Mouse (Mus musculus) c-Kit-positive CD71-positive TER-119-negative erythroid progenitor cells, embryonic 14.5 days (primary cell): Measurements from ENCODE around the gene Ssc4d.

Experiments used
- DNase-seq: peaks from one replicate; pipeline ENCODE4 v3.0.0-alpha.2; 2013; ENCODE audit warnings: low read depth

The Ssc4d gene

DNA sequence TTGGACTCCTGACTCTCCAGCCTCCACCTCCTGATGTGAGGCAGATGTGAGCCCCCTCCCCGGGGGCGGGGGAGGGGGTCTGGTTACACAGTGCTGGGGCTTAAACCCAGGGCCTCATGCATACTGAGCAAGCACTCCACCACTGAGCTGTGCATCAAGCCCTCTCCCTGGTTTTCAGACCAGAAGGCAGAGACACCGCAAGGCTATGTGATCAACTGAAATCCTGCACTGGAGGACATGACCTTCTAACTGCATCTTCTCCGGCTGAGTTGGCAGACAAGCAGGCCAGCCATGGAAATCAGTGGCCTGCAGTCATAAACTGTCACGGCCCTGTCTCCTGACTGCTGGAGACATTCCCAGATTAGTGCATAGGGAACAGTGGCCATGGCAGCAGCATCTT lies 33.7 kb downstream of the Ssc4d start:
- no peak for DNase-seq

GRCm38 (mm10) chr5:135935641-135936190 lies 38.6 kb downstream of the Ssc4d start:
- DNase-seq, result no peak

DNA sequence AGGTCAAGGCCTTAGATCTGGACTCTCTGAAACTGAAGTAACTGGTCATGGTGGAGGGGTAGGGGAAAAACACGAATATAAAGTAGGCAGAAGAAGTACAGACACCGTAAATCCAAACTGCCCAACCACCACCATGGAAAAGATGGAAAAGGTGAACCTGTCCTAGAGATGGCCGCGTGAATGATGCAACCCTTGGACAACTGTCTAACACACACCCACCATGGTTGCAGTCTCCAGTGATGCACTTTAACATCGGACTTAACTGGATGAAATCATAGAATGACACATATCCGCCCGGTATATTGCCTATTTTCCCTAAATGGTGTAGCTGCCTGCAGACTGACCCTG lies 39.2 kb downstream of the Ssc4d start:
- no peak for DNase-seq

DNA sequence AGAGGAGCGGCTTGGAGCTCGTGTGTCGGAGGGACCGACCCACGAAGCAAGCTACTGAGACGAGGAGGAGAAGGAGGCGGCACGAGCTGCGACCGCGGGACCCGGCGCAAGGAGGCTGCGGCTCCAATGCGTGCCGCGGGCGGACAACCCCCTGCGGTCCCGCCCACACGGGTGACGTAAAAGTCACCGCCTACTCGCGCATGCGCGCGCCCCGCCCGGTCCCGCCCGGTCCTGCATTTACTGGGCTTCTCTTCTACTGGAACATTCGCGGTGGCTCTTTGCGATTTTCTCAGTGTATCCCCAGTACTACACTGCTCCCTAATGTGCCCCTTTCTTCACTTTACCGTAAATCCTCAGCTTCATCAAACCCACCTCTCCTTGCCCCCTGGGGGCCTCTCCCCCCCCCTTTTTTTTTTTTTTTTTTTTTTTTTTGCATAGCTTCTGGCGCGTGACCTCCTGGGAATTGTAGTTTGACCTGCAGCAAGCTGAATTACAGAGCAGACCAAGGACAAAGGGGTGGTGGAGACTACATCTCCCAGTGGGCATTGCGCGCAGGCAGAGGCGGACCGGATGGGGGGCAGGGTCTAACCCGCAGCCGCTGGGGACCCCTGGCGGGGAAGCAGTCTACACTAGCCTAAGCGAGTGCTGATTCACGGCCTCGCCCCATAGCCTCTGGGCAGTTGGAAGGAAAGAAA lies 39.7 kb downstream of the Ssc4d start, which contains the start of gene Ywhag:
TSS of gene Ywhag (minus strand) at position 136 of the 695 bp plus-strand sequence.
- DNase-seq, result peak; percentile 86

- no peak for DNase-seq
Observed at GRCm38 (mm10) chr5:135933900-135934441, 40.4 kb downstream of the Ssc4d start.

GRCm38 (mm10) chr5:135933222-135933899 lies 41.0 kb downstream of the Ssc4d start:
- DNase-seq, result no peak

DNA sequence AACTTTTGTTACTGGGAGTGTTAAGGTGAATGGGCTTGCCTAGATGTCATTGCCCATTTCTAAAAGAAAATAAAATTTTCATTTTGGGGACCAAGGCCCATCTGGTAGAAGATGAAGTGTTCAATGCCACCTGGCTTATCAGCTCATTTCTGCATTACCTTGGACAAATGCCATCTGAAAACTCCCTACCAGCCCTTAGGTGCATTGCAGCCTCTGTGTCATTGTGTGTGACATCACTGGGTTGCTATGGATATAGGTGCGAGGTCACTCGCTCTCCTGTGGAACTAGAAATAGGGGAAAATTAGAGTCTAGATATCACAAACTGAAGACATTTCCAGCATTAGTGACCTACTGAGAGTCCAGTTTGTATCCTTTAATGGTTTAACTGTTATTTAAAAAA lies 42.0 kb downstream of the Ssc4d start:
- no peak for DNase-seq

- no peak for DNase-seq
Observed at GRCm38 (mm10) chr5:135931526-135931925, 42.8 kb downstream of the Ssc4d start.

GRCm38 (mm10) chr5:135929685-135930424 lies 44.5 kb downstream of the Ssc4d start:
- DNase-seq, result no peak

DNA sequence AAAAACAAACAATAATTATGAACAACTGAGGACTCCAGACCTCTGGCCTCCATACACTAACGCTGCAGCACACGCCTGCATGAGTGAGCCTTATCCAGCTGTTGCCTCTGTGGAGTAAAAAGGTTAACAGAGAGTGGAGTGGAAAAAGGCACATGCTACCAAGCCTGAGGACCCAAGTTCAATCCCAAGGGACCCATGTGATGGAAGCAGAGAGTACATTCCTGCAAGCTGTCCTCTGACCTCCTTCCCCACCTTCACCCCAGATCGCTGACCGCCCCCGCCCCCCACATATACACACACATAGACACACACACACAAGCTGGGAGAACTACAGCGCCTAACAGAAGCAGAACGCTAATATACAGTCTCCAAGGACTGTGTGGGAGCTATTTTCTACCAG lies 50.4 kb downstream of the Ssc4d start:
- DNase-seq, result no peak

DNA sequence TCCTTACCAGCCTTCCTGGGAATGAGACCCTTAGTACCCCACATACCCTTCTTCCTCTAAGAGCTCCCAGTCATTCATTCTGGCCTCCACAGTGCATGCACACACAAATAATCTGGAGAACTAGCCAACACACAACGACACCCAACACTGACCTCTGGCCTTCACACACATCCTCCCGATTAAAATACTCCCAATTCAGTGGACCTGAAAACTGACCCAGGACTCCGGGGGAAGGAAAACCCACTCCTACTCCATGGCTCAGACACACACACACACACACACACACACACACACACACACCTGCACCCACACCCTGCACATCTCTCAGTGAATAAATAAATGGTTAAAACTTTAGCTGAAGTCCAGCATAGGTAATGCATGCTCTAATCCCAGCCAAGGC lies 54.4 kb downstream of the Ssc4d start:
- no peak for DNase-seq

- no peak for DNase-seq
Observed at GRCm38 (mm10) chr5:135918593-135918992, 55.7 kb downstream of the Ssc4d start.

- DNase-seq, result no peak
Observed at GRCm38 (mm10) chr5:135918059-135918437, 56.3 kb downstream of the Ssc4d start.

- DNase-seq, result no peak
Observed at GRCm38 (mm10) chr5:135917327-135918058, 56.8 kb downstream of the Ssc4d start.

DNA sequence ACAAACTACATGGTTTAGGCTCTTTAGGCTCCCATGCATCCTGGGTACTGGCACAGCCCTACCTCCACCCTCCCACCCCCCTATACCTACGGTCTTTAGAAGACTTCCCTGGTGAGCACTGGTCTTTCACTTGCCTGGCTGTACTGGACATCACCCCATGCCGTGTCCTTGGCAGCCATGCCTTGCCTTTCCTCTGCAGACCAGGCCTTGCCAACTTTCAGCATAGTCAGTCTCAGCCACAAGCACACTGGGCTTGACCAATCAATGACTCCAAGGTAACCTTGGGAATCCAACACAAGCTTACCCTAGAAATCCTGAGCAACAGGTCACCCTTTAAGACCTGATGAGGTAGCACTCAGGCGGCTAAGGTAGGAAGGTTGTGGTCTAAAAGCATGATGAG lies 57.7 kb downstream of the Ssc4d start:
- no peak for DNase-seq

DNA sequence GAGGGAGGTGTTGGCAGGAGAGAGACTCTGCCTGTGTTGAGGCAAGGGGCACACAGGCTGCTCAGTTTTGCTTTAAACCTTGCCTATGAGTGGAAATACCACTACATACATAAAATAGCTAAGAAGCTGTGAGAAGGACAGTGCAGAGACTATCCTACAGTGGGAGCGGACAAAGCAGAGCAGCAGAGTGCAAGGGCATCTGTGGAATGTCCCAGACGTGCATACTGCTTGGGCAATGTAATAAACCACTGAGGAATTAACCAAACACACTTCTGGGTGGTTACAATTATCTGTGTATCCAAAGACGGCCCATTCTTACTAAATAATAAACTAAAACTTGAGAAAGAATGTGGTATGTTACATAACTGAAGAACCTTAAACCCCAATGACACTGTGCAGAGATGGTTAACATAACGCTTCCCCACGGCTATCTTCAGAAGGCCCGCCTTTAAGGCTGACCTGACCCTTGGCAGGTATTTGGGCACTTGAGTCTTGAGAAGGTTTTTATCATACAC lies 58.2 kb downstream of the Ssc4d start:
- no peak for DNase-seq

- no peak for DNase-seq
Observed at GRCm38 (mm10) chr5:135914156-135914555, 60.2 kb downstream of the Ssc4d start.

DNA sequence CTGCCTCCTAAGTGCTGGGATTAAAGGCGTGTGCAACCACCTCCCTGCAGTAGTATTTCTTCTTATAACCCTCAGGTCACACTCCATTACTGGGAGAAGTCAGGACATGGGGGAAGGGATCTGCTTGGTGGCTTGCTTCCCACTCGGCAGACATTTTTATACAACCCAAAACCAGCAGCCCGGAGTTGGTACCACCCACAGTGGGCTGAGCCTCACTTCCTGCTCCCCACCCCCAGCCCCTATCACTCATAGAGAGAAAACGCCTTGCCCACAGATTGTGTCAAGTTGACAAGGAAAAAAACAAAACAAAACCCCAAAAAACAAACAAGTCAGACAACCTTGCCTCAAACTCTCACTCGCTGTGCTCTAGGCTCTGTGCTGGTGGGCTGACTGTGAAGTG lies 61.1 kb downstream of the Ssc4d start:
- DNase-seq, result no peak

- DNase-seq, result no peak
Observed at GRCm38 (mm10) chr5:135911633-135912220, 62.6 kb downstream of the Ssc4d start.

GRCm38 (mm10) chr5:135910813-135911212 lies 63.5 kb downstream of the Ssc4d start:
- DNase-seq, result no peak
